Mouse (Mus musculus) CH12.LX (cell line): ENCODE data around the gene Slc26a9.

ENCODE experiments used
- BHLHE40 ChIP-seq: IDR thresholded peaks from 2 replicates; pipeline ENCODE4 v1.6.1; 2011; ENCODE audit warnings: mild to moderate bottlenecking, low read depth, low read length, improper control_type of control experiment
- CTCF ChIP-seq, 2 experiments: IDR thresholded peaks in 1 of 2; conservative IDR thresholded peaks in 1 of 2; 2 replicates each; pipeline ENCODE4 v1.5.1; 2011 to 2012; ENCODE audit warnings: low read depth in 2 of 2, low read length in 2 of 2, improper control_type of control experiment in 1 of 2, inconsistent platforms in 1 of 2, mild to moderate bottlenecking in 1 of 2, moderate library complexity in 1 of 2
- EP300 ChIP-seq: IDR thresholded peaks from 2 replicates; pipeline ENCODE4 v1.6.1; 2011; ENCODE audit warnings: low read length, improper control_type of control experiment
- ETS1 ChIP-seq: conservative IDR thresholded peaks from 2 replicates; pipeline ENCODE4 v1.6.1; 2012; ENCODE audit warnings: low read depth, mild to moderate bottlenecking, inconsistent platforms, low read length, improper control_type of control experiment, moderate library complexity
- GABPA ChIP-seq: IDR thresholded peaks from 2 replicates; pipeline ENCODE4 v1.6.1; 2012; ENCODE audit warnings: low read depth, low read length, improper control_type of control experiment, inconsistent platforms; ENCODE audit not compliant: insufficient replicate concordance
- HCFC1 ChIP-seq: IDR thresholded peaks from 2 replicates; pipeline ENCODE4 v1.6.1; 2012; ENCODE audit warnings: low read depth, mild to moderate bottlenecking, inconsistent platforms, low read length, improper control_type of control experiment
- MAFK ChIP-seq: IDR thresholded peaks from 2 replicates; pipeline ENCODE4 v1.6.1; 2011; ENCODE audit warnings: low read length, improper control_type of control experiment; ENCODE audit not compliant: insufficient replicate concordance
- MXI1 ChIP-seq: IDR thresholded peaks from 2 replicates; pipeline ENCODE4 v1.6.1; 2011; ENCODE audit warnings: mild to moderate bottlenecking, low read depth, low read length, improper control_type of control experiment
- NELFE ChIP-seq: IDR thresholded peaks from 2 replicates; pipeline ENCODE4 v1.6.1; 2011; ENCODE audit warnings: low read depth, low read length, improper control_type of control experiment
- POLR2A ChIP-seq: IDR thresholded peaks from 2 replicates; pipeline ENCODE4 v1.6.1; 2011; ENCODE audit warnings: low read depth, mild to moderate bottlenecking, improper control_type of control experiment, low read length
- RCOR1 ChIP-seq: conservative IDR thresholded peaks from 2 replicates; pipeline ENCODE4 v1.6.1; 2012; ENCODE audit warnings: low read depth, mild to moderate bottlenecking, inconsistent platforms, low read length, improper control_type of control experiment
- SMC3 ChIP-seq: IDR thresholded peaks from 2 replicates; pipeline ENCODE4 v1.6.1; 2011; ENCODE audit warnings: low read depth, low read length, improper control_type of control experiment
- ZMIZ1 ChIP-seq: IDR thresholded peaks from 2 replicates; pipeline ENCODE4 v1.6.1; 2012; ENCODE audit warnings: low read depth, mild to moderate bottlenecking, inconsistent platforms, low read length, improper control_type of control experiment

DNA sequence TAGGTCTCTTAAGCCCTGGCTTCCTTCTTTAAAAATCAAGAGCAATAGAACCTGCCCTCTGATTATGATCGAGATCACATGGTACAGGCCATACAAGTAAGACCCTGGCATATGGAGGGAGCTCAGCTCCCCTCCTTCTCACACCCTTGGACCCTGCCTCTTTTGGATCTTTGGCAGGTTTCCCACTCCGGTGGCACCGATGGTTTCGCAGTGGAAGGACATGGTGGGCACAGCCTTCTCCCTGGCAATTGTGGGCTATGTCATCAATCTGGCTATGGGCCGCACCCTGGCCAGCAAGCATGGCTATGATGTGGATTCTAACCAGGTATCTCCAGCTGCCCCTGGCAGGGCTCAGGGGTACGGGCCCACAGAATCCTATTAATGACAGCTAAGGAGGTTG lies 13.4 kb downstream of the Slc26a9 start:
- no peak for TF ChIP-seq GABPA
- TF ChIP-seq ZMIZ1: no peak
- TF ChIP-seq POLR2A: no peak
- TF ChIP-seq MXI1: no peak
- no peak for TF ChIP-seq EP300
- no peak for TF ChIP-seq CTCF (conservative IDR thresholded peaks at IDR 0.05 in 1 of 2, IDR thresholded peaks at IDR 0.05 in 1 of 2; ENCODE audit: low read depth in 2 of 2, low read length in 2 of 2)
- no peak for TF ChIP-seq NELFE
- no peak for TF ChIP-seq RCOR1
- no peak for TF ChIP-seq BHLHE40
- no peak for TF ChIP-seq MAFK
- TF ChIP-seq SMC3: no peak
- no peak for TF ChIP-seq HCFC1
- TF ChIP-seq ETS1: no peak
